Mouse (Mus musculus) CD4-positive, CD25-positive, alpha-beta regulatory T cell (primary cell): ENCODE data around the gene Sct. TPM values are rescaled to one million over a fixed set of nuclear protein-coding genes. Genes with fewer than 3 reads are reported as not detected.

Experiments used
- polyA plus RNA-seq: library from polyadenylated mRNA; unstranded; fragments of 100-300 nt; shearing (Covaris generic); gene quantifications from one replicate; pipeline ENCODE4 v1.2.1, GENCODE M21; 2017

Sct gene
- not detected for polyA plus RNA-seq

GRCm38 (mm10) chr7:141278766-141279590 lies at the start of gene Sct:
TSS of gene Sct (minus strand) at chr7:141279133.

GRCm38 (mm10) chr7:141327469-141328372 lies 48.8 kb upstream of the Sct start, which contains the start of the genes Deaf1 and Tmem80:
TSS of gene Deaf1 (minus strand) at chr7:141327690.
TSS of gene Tmem80 (plus strand) at chr7:141327739.

DNA sequence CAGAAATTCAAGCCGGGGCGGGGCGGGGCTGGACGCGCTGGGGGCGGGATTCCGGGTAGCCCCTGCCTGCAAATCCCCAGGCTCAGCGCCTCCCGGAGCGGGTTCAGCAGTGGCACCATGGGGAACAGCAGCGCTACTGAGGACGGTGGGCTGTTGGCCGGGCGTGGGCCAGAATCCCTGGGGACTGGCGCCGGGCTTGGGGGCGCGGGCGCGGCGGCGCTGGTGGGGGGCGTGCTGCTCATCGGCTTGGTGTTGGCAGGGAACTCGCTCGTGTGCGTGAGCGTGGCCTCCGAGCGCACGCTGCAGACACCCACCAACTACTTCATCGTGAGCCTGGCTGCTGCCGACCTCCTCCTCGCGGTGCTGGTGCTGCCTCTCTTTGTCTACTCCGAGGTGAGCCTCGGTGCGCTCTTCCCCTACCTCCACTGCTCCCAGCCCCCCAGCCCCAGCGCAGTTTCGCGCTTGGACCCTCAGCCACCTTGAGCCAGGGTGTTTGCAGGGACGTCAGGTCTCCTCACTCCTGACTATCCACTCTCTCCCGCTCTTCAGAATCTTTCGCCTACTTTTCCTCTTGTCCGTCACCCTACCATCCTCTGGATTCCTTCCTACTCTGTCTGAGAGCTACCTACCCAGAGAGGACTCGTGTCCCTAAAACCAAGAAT lies 13.1 kb upstream of the Sct start, which contains the start of gene Drd4:
TSS of gene Drd4 (plus strand) at position 86 of the 662 bp plus-strand sequence.

GRCm38 (mm10) chr7:141276546-141276945 lies 2.4 kb downstream of the Sct start, which contains the start of gene Cdhr5:
TSS of gene Cdhr5 (minus strand) at chr7:141276786.

GRCm38 (mm10) chr7:141265739-141266561 lies 13.0 kb downstream of the Sct start, which contains the start of gene Irf7:
TSS of gene Irf7 (minus strand) at chr7:141266481.

Other genes with a start within 250 kb of the Sct start
- 10.0 TPM for gene B4galnt4, start 218.0 kb downstream of the Sct start, polyA plus RNA-seq
- gene Pkp3, start 200.9 kb downstream of the Sct start, polyA plus RNA-seq: 286 TPM
- gene Sigirr, start 178.6 kb downstream of the Sct start, polyA plus RNA-seq: 209 TPM
- not detected for gene Ano9, start 161.3 kb downstream of the Sct start, polyA plus RNA-seq
- 22.4 TPM for gene Ptdss2, start 156.8 kb downstream of the Sct start, polyA plus RNA-seq
- 116 TPM for gene Rnh1, start 106.3 kb downstream of the Sct start, polyA plus RNA-seq
- gene Hras, start 85.1 kb downstream of the Sct start, polyA plus RNA-seq: 49.3 TPM
- gene Lrrc56, start 85.0 kb downstream of the Sct start, polyA plus RNA-seq: 2.7 TPM
- gene Lmntd2, start 65.1 kb downstream of the Sct start, polyA plus RNA-seq: 12.6 TPM
- 21.9 TPM for gene Rassf7, start 63.3 kb downstream of the Sct start, polyA plus RNA-seq
- 99.1 TPM for gene Phrf1, start 50.3 kb downstream of the Sct start, polyA plus RNA-seq
- gene Irf7, start 12.7 kb downstream of the Sct start, polyA plus RNA-seq: 129 TPM
- gene Cdhr5, start 2.3 kb downstream of the Sct start, polyA plus RNA-seq: not detected
- gene Drd4, start 12.9 kb upstream of the Sct start, polyA plus RNA-seq: not detected
- gene Deaf1, start 48.6 kb upstream of the Sct start, polyA plus RNA-seq: 71.1 TPM
- 49.0 TPM for gene Tmem80, start 48.6 kb upstream of the Sct start, polyA plus RNA-seq
- 0.06 TPM for gene Eps8l2, start 59.7 kb upstream of the Sct start, polyA plus RNA-seq
- gene Taldo1, start 113.1 kb upstream of the Sct start, polyA plus RNA-seq: 309 TPM
- 82.3 TPM for gene Gatd1, start 135.0 kb upstream of the Sct start, polyA plus RNA-seq
- 0.37 TPM for gene Cend1, start 150.4 kb upstream of the Sct start, polyA plus RNA-seq
- gene Slc25a22, start 158.8 kb upstream of the Sct start, polyA plus RNA-seq: 75.9 TPM
- 12.2 TPM for gene Pidd1, start 164.9 kb upstream of the Sct start, polyA plus RNA-seq
- gene Rplp2, start 168.2 kb upstream of the Sct start, polyA plus RNA-seq: 1,397 TPM
- 75.2 TPM for gene Pnpla2, start 176.1 kb upstream of the Sct start, polyA plus RNA-seq
- not detected for gene Cracr2b, start 182.0 kb upstream of the Sct start, polyA plus RNA-seq
- gene Cd151, start 188.3 kb upstream of the Sct start, polyA plus RNA-seq: 9.0 TPM
- gene Polr2l, start 196.0 kb upstream of the Sct start, polyA plus RNA-seq: 28.5 TPM
- 1.9 TPM for gene Tspan4, start 196.1 kb upstream of the Sct start, polyA plus RNA-seq